Mouse (Mus musculus) liver, embryonic 14.5 days (tissue): Measurements from ENCODE around the gene Zbtb8a. TPM values are rescaled to one million over a fixed set of nuclear protein-coding genes. Genes with fewer than 3 reads are reported as not detected.
"Not testable (repeated sequence)": the region's sequence is repeated elsewhere in the genome, so short reads cannot be mapped to it uniquely, and the experiment has no call there.

Experiments
- ATAC-seq: fragments of 200-750 bp; cut with Nextera tagmentation; 2 replicates; pipeline ENCODE4 v1.8.0; 2017; ENCODE audit warnings: moderate number of reproducible peaks, mild to moderate bottlenecking, moderate library complexity; ENCODE audit not compliant: insufficient read depth
- DNase-seq, 3 experiments: peaks; one replicate each; pipeline ENCODE4 v3.0.0-alpha.2; 2012 to 2013; ENCODE audit warnings: low read depth in 3 of 3, low spot score in 3 of 3
- H3K27ac ChIP-seq: fragments of 300-500 bp; sonication (generic); 2 replicates; pipeline ENCODE4 v1.5.1; 2014; ENCODE audit warnings: moderate library complexity, mild to moderate bottlenecking, control low read depth, inconsistent platforms
- H3K27me3 ChIP-seq: fragments of 300-500 bp; sonication (generic); 2 replicates; pipeline ENCODE4 v1.6.1; 2014; ENCODE audit warnings: mild to moderate bottlenecking, low read length, moderate library complexity; ENCODE audit not compliant: control insufficient read depth, insufficient read depth
- H3K36me3 ChIP-seq: fragments of 300-500 bp; sonication (generic); replicated peaks from 2 replicates; pipeline ENCODE4 v1.6.1; 2014; ENCODE audit warnings: low read depth; ENCODE audit not compliant: control insufficient read depth, insufficient read depth
- H3K4me1 ChIP-seq, 2 experiments: fragments of 200-500 bp in 1 of 2; fragments of 300-500 bp in 1 of 2; sonication (generic) in 1 of 2; replicated peaks; 2 replicates each; pipeline ENCODE4 v1.6.1; 2012 to 2014; ENCODE audit warnings: antibody characterized with exemption in 1 of 2, inconsistent platforms in 1 of 2, low read length in 1 of 2; ENCODE audit not compliant: control insufficient read depth in 2 of 2, insufficient read depth in 2 of 2
- H3K4me2 ChIP-seq: fragments of 300-500 bp; sonication (generic); 2 replicates; pipeline ENCODE4 v1.6.1; 2014; ENCODE audit warnings: low read depth, mild to moderate bottlenecking, control low read depth, moderate library complexity
- H3K4me3 ChIP-seq, 2 experiments: fragments of 200-500 bp in 1 of 2; fragments of 300-500 bp in 1 of 2; sonication (generic) in 1 of 2; 2 replicates each; pipeline ENCODE4 v1.5.1; 2012 to 2014; ENCODE audit warnings: low read depth in 2 of 2, low read length in 2 of 2, mild to moderate bottlenecking in 2 of 2, control low read depth in 1 of 2, inconsistent platforms in 1 of 2, moderate library complexity in 1 of 2; ENCODE audit not compliant: insufficient read depth in 1 of 2
- H3K9ac ChIP-seq: fragments of 300-500 bp; sonication (generic); replicated peaks from 2 replicates; pipeline ENCODE4 v1.6.1; 2014; ENCODE audit warnings: mild to moderate bottlenecking, control low read depth, moderate library complexity
- H3K9me3 ChIP-seq: fragments of 300-500 bp; sonication (generic); 2 replicates; pipeline ENCODE4 v1.6.1; 2016; ENCODE audit warnings: low read length, mixed read lengths; ENCODE audit not compliant: control insufficient read depth
- CTCF ChIP-seq: IDR thresholded peaks from 2 replicates; pipeline ENCODE4 v1.5.1; 2016; ENCODE audit warnings: antibody characterized with exemption, low read depth, control low read depth
- EP300 ChIP-seq: IDR thresholded peaks from 2 replicates; pipeline ENCODE4 v1.6.1; 2016; ENCODE audit warnings: antibody characterized with exemption, low read depth
- WGBS: fragments of 180-500 bp; shearing (Covaris S2); extraction: QIAGEN DNeasy Blood & Tissue Kit; methylation state at CpG from one replicate; pipeline ENCODE4 v1.1.7; 2014; ENCODE audit not compliant: insufficient replicate concordance; 5-methylcytosine and 5-hydroxymethylcytosine counted together
- polyA plus RNA-seq, 2 experiments: library from polyadenylated mRNA; depleted of rRNA in 1 of 2; stranded (reverse) in 1 of 2; unstranded in 1 of 2; fragments of >200 nt; fragmentation: Nextera tagmentation in 1 of 2; extraction: Ambion mirVana in 1 of 2; gene quantifications; 2 replicates each; pipeline versions ENCODE4 v1.2.1 to v1.2.3; 2012 to 2014

The Zbtb8a gene
- polyA plus RNA-seq (2012; rRNA removed) (1.8 and 2.1 TPM in 2 replicates), polyA plus RNA-seq (2014; fragmentation: Nextera tagmentation; extraction: Ambion mirVana) (0.41 and 1.1 TPM in 2 replicates)

GRCm38 (mm10) chr4:129377601-129378390, at the start of gene Zbtb8a:
Gene Zbtb8a, minus strand, starts transcription at chr4:129378116.
- ATAC-seq (peak; percentile 72), DNase-seq (no peak)
- TF ChIP-seq CTCF (no peak), EP300 (no peak)
- H3K4me2 ChIP-seq, result peak within 1 kb of the TSS; percentile 98
- H3K9me3 ChIP-seq, result no peaks in the 10 kb centered on the region
- H3K9ac ChIP-seq, result peak within 1 kb of the TSS; percentile 57
- H3K27ac ChIP-seq, result peak within 1 kb of the TSS; percentile 25; the same call in 1 of the 2 replicates
- peak within 1 kb of the TSS; percentile 69 to 84 for H3K4me3 ChIP-seq
- H3K27me3 ChIP-seq, result peaks cover 16% of the 10 kb centered on the region
- H3K4me1 ChIP-seq, result peaks cover 5 to 9% of the 10 kb centered on the region in 2 experiments
- 2% methylated on average over 61 of the region's 65 CpGs for WGBS
- no peaks in the 10 kb centered on the region for H3K36me3 ChIP-seq

DNA sequence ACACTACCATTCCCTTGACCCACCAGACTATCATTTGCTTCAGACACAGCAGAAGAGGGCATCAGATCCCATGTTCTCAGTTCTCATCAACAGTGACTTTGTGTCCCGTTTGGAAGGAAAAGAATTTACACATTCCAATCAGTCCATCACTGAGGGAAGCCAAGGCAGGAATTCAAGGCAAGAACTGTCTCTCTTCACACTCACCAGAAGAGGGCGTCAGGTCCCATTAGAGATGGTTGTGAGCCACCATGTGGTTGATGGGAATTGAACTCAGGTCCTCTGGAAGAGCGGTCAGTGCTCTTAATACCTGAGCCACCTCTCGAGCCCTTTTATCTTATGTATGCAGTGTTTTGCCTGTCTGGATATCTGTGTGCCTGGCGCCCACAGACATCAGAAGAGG, 40.4 kb upstream of the Zbtb8a start:
- no peak for ATAC-seq
- no peak for DNase-seq
- WGBS, result 78% methylated on average over 5 of the region's 5 CpGs
- no peak overlapping the region for H3K4me2 ChIP-seq
- H3K27ac ChIP-seq, result no peak overlapping the region
- no peak overlapping the region for H3K4me3 ChIP-seq
- H3K9ac ChIP-seq, result no peak overlapping the region
- peaks cover 2% of the 10 kb centered on the region for H3K9me3 ChIP-seq
- H3K27me3 ChIP-seq, result no peaks in the 10 kb centered on the region
- no peaks in the 10 kb centered on the region for H3K36me3 ChIP-seq
- TF ChIP-seq EP300 (no peak), CTCF (peak; percentile 41)
- peaks cover 15 to 30% of the 10 kb centered on the region in 2 experiments for H3K4me1 ChIP-seq

GRCm38 (mm10) chr4:129416478-129416877, 38.6 kb upstream of the Zbtb8a start:
- H3K4me3 ChIP-seq, result no peak overlapping the region
- H3K9me3 ChIP-seq, result peaks cover 2% of the 10 kb centered on the region
- ATAC-seq, result peak; percentile 93
- peak overlapping the region; percentile 28 for H3K27ac ChIP-seq
- 5% methylated on average over 5 of the region's 5 CpGs for WGBS
- H3K9ac ChIP-seq, result no peak overlapping the region
- DNase-seq, result peak; percentile 49 to 62 (median 54)
- H3K4me2 ChIP-seq, result peak overlapping the region; percentile 37
- no peaks in the 10 kb centered on the region for H3K36me3 ChIP-seq
- H3K27me3 ChIP-seq, result no peaks in the 10 kb centered on the region
- TF ChIP-seq EP300 (peak; percentile 91), CTCF (no peak)
- peaks cover 15 to 30% of the 10 kb centered on the region in 2 experiments for H3K4me1 ChIP-seq

DNA sequence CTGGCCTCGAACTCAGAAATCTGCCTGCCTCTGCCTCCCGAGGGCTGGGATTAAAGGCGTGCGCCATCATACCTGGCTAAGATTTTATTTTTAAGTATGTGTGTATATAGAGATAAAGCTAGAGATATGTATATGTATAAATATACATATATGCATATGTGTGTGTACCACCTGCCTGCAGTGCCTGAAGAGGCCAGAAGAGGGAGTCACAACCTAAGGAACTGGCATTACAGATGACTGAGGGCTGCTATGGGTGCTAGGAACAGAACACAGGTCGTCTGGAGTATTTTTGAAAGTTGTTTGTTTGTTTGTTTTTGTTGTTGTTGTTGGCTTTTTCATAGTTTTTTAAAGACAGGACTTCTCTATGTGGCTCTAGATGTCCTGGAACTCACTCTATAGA, 38.0 kb upstream of the Zbtb8a start:
- no peaks in the 10 kb centered on the region for H3K36me3 ChIP-seq
- DNase-seq (no peak), ATAC-seq (no peak)
- no peak for TF ChIP-seq EP300
- peak; percentile 60 for TF ChIP-seq CTCF
- H3K9me3 ChIP-seq, result peaks cover 2% of the 10 kb centered on the region
- peak overlapping the region; percentile 28 for H3K27ac ChIP-seq
- 85% methylated on average over 5 of the region's 5 CpGs for WGBS
- H3K27me3 ChIP-seq, result no peaks in the 10 kb centered on the region
- H3K4me2 ChIP-seq, result no peak overlapping the region
- H3K4me1 ChIP-seq, result peaks cover 15 to 30% of the 10 kb centered on the region in 2 experiments
- no peak overlapping the region for H3K4me3 ChIP-seq
- no peak overlapping the region for H3K9ac ChIP-seq

DNA sequence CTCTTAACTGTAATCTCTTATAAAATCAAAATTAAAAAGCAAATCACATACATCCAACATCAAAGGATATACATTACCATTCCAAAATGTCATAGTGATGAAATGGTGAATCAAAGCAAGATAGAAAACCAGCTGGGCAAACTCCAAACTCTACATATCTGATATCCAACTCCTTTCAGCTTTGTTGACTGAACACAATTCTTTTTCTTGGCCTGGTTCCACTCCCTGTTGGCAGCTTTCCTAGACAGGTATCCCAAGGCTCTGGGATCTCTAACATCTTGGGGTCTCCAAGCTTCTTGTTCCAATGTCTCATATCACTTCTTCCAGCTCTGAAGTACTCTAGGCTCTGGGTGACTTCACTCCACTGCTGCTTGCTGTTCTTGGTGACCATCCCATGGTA, 33.1 kb upstream of the Zbtb8a start:
- no peak for ATAC-seq
- H3K9ac ChIP-seq, result no peak overlapping the region
- DNase-seq, result no peak
- H3K36me3 ChIP-seq, result no peaks in the 10 kb centered on the region
- H3K4me2 ChIP-seq, result no peak overlapping the region
- H3K27ac ChIP-seq, result no peak overlapping the region
- H3K4me1 ChIP-seq, result peaks cover 5 to 6% of the 10 kb centered on the region in 2 experiments; a peak in 1 of 4 replicates
- no peaks in the 10 kb centered on the region for H3K27me3 ChIP-seq
- H3K4me3 ChIP-seq, result no peak overlapping the region
- TF ChIP-seq EP300 (no peak), CTCF (no peak)
- H3K9me3 ChIP-seq, result peaks cover 2% of the 10 kb centered on the region

- not testable (repeated sequence) for H3K27me3 ChIP-seq
These were observed 32.6 kb upstream of the Zbtb8a start for GRCm38 (mm10) chr4:129410532-129410931.

More at GRCm38 (mm10) chr4:129410532-129410931, 32.6 kb upstream of the Zbtb8a start:
- ATAC-seq, H3K27ac ChIP-seq, H3K4me2 ChIP-seq, H3K36me3 ChIP-seq, DNase-seq, H3K9ac ChIP-seq, H3K9me3 ChIP-seq, H3K4me3 ChIP-seq, H3K4me1 ChIP-seq: not testable (repeated sequence)
- WGBS, result 67% methylated on average over 3 of the region's 3 CpGs
